Comparison of ENCODE assay signal across 8 mouse cellular contexts in genomic region chr16:21655291-21655690, GRCm38 (mm10). TPM values are rescaled to one million over a fixed set of nuclear protein-coding genes. Genes with fewer than 3 reads are reported as not detected.
A peak's percentile ranks its signal among the peaks of the same experiment; 100 is the strongest.
DNase-seq lines count a peak whose midpoint lies in the region; ATAC-seq and TF ChIP-seq lines count a peak whose summit lies in the region.
"Had no signal": no experiment of that assay in that cellular context is flagged by ENCODE, and none has a peak within 500 bp of the region (broad histone marks: within the 10 kb centered on the region; RNA-seq: fewer than 3 reads in every experiment).

No protein-coding gene starts in this region.

- 0 out of 2 replicates have a peak, but pooled peaks have one; percentile 14 for ATAC-seq in lung, embryonic 14.5 days (ENCODE audit: insufficient read depth)
- ATAC-seq in hindbrain, embryonic 15.5 days (ENCODE audit: low FRiP score, low read depth) = no peak
- ATAC-seq in lung, postnatal 0 days = peak; percentile 44
- no peak for ATAC-seq in neural tube, embryonic 15.5 days (ENCODE audit: low FRiP score)
- no peak for ATAC-seq in megakaryocyte, adult 5-6 weeks (ENCODE audit: poor library complexity, severe bottlenecking)

- no peak overlapping the region for H3K4me2 ChIP-seq in lung, embryonic 14.5 days
- no peak overlapping the region for H3K4me2 ChIP-seq in hindbrain, embryonic 15.5 days
- no peak overlapping the region for H3K4me2 ChIP-seq in lung, postnatal 0 days (replicated peaks; ENCODE audit: low read depth, low read length)
- no peak overlapping the region for H3K4me2 ChIP-seq in neural tube, embryonic 15.5 days

- no peak for TF ChIP-seq POLR2A in lung, adult 2 months (IDR thresholded peaks at IDR 0.05; ENCODE audit: borderline replicate concordance, extremely low read depth, low read depth, low read length)

- H3K27ac ChIP-seq in lung, embryonic 14.5 days (ENCODE audit: low read depth) = peak overlapping the region; percentile 18; the same call in 1 of the 2 replicates
- H3K27ac ChIP-seq in hindbrain, embryonic 15.5 days (replicated peaks) = peak overlapping the region; percentile 56
- H3K27ac ChIP-seq in lung, postnatal 0 days (ENCODE audit: low read length) = no peak overlapping the region
- peak overlapping the region; percentile 41; the same call in 1 of the 2 replicates for H3K27ac ChIP-seq in neural tube, embryonic 15.5 days (replicated peaks)

- TF ChIP-seq EP300 in lung, postnatal 0 days (IDR thresholded peaks at IDR 0.05) = peak; percentile 50; the same call in 1 of the 2 replicates

- WGBS in lung, embryonic 14.5 days = 35% methylated on average over 6 of the region's 6 CpGs
- WGBS in lung, adult 2 months = 30% methylated on average over 6 of the region's 6 CpGs
- 28% methylated on average over 6 of the region's 6 CpGs for WGBS in hindbrain, embryonic 15.5 days
- 25% methylated on average over 6 of the region's 6 CpGs for WGBS in lung, postnatal 0 days
- WGBS in neural tube, embryonic 15.5 days = 33% methylated on average over 6 of the region's 6 CpGs

- H3K9me3 ChIP-seq in lung, embryonic 14.5 days (ENCODE audit: low read depth, low read length) = no peaks in the 10 kb centered on the region
- no peaks in the 10 kb centered on the region for H3K9me3 ChIP-seq in hindbrain, embryonic 15.5 days
- H3K9me3 ChIP-seq in lung, postnatal 0 days (ENCODE audit: low read length) = no peaks in the 10 kb centered on the region
- no peaks in the 10 kb centered on the region for H3K9me3 ChIP-seq in neural tube, embryonic 15.5 days (replicated peaks)

- no peaks in the 10 kb centered on the region for H3K27me3 ChIP-seq in lung, embryonic 14.5 days (ENCODE audit: insufficient read depth, low read length)
- no peaks in the 10 kb centered on the region for H3K27me3 ChIP-seq in hindbrain, embryonic 15.5 days
- no peaks in the 10 kb centered on the region for H3K27me3 ChIP-seq in lung, postnatal 0 days (replicated peaks; ENCODE audit: insufficient read depth, low read length)
- no peaks in the 10 kb centered on the region for H3K27me3 ChIP-seq in neural tube, embryonic 15.5 days (replicated peaks)

- H3K4me3 ChIP-seq in lung, embryonic 14.5 days (ENCODE audit: low read depth, low read length) = no peak overlapping the region
- H3K4me3 ChIP-seq in lung, adult 2 months (replicated peaks; ENCODE audit: extremely low read depth, low read depth, low read length) = no peak overlapping the region
- H3K4me3 ChIP-seq in hindbrain, embryonic 15.5 days = no peak overlapping the region
- H3K4me3 ChIP-seq in lung, postnatal 0 days (ENCODE audit: low read depth, low read length) = no peak overlapping the region
- H3K4me3 ChIP-seq in neural tube, embryonic 15.5 days (replicated peaks) = no peak overlapping the region

- H3K9ac ChIP-seq in lung, embryonic 14.5 days = no peak overlapping the region
- no peak overlapping the region for H3K9ac ChIP-seq in hindbrain, embryonic 15.5 days
- H3K9ac ChIP-seq in lung, postnatal 0 days (replicated peaks; ENCODE audit: low read depth) = no peak overlapping the region
- H3K9ac ChIP-seq in neural tube, embryonic 15.5 days (replicated peaks) = no peak overlapping the region

- DNase-seq in lung, embryonic 14.5 days = peak; percentile 59
- no peak for DNase-seq in lung, adult 2 months
- peak; percentile 30 for DNase-seq in lung, postnatal 0 days (ENCODE audit: low spot score)
- no peak for DNase-seq in frontal cortex, postnatal 10 days (ENCODE audit: low spot score in 2 of 2)
- DNase-seq: cerebellum, adult 11 months had no signal

- 0 out of 2 replicates have a peak, but pooled peaks cover 11% of the 10 kb centered on the region for H3K36me3 ChIP-seq in lung, embryonic 14.5 days (ENCODE audit: insufficient read depth)
- H3K36me3 ChIP-seq in hindbrain, embryonic 15.5 days = peaks cover 22% of the 10 kb centered on the region; the same call in 1 of the 2 replicates
- no peaks in the 10 kb centered on the region for H3K36me3 ChIP-seq in lung, postnatal 0 days (ENCODE audit: insufficient read depth, low read length)
- peaks cover 22% of the 10 kb centered on the region for H3K36me3 ChIP-seq in neural tube, embryonic 15.5 days

- no peaks in the 10 kb centered on the region for H3K4me1 ChIP-seq in lung, embryonic 14.5 days (ENCODE audit: insufficient read depth)
- H3K4me1 ChIP-seq in lung, adult 2 months (ENCODE audit: control insufficient read depth, insufficient read depth, low read length) = peaks cover 4% of the 10 kb centered on the region
- peaks cover 16% of the 10 kb centered on the region for H3K4me1 ChIP-seq in hindbrain, embryonic 15.5 days (replicated peaks)
- no peaks in the 10 kb centered on the region for H3K4me1 ChIP-seq in lung, postnatal 0 days (ENCODE audit: insufficient read depth, low read depth, low read length)
- H3K4me1 ChIP-seq in neural tube, embryonic 15.5 days = peaks cover 12% of the 10 kb centered on the region

- no peak for TF ChIP-seq CTCF in lung, embryonic 14.5 days (IDR thresholded peaks at IDR 0.05; ENCODE audit: low read depth)
- TF ChIP-seq CTCF in lung, adult 2 months (IDR thresholded peaks at IDR 0.05; ENCODE audit: insufficient read depth, low read length) = no peak
- TF ChIP-seq CTCF in lung, postnatal 0 days (IDR thresholded peaks at IDR 0.05) = no peak

RNA-seq across cellular contexts. Expression of gene 2510009E07Rik, which starts 39.2 kb away (rescaled TPM):
- polyA plus RNA-seq in lung, embryonic 14.5 days (2014; fragmentation: Nextera tagmentation; extraction: Ambion mirVana) = 19.7 and 22.2 TPM in 2 replicates
- 20.9 and 22.5 TPM in 2 replicates for polyA plus RNA-seq in lung, adult 2 months (2012; rRNA removed)
- 49.9 and 53.2 TPM in 2 replicates for polyA plus RNA-seq in hindbrain, embryonic 15.5 days (2015; fragmentation: Nextera tagmentation; extraction: Ambion mirVana)
- polyA plus RNA-seq in lung, postnatal 0 days (2015; fragmentation: Nextera tagmentation; extraction: Ambion mirVana) = 16.8 and 17.0 TPM in 2 replicates
- polyA plus RNA-seq in neural tube, embryonic 15.5 days (2015; fragmentation: Nextera tagmentation; extraction: Ambion mirVana) = 36.5 and 41.9 TPM in 2 replicates
- 0.41 and 0.60 TPM in 2 replicates for total RNA-seq in megakaryocyte, adult 5-6 weeks (2015)
- total RNA-seq in megakaryocyte, adult 5-6 weeks (2017) = 1.3 and 3.2 TPM in 2 replicates

Comparison
In these comparisons a context has a peak if more than half of its experiments do, and no peak if none do; other contexts are left out.
1. DNase-seq: peak in lung, embryonic 14.5 days (single experiment) and lung, postnatal 0 days (single experiment); none in lung, adult 2 months (single experiment) and frontal cortex, postnatal 10 days (0 of 2).
2. ATAC-seq: peak in lung, embryonic 14.5 days (single experiment) and lung, postnatal 0 days (single experiment); none in hindbrain, embryonic 15.5 days (single experiment), neural tube, embryonic 15.5 days (single experiment) and megakaryocyte, adult 5-6 weeks (single experiment).